Mouse (Mus musculus): ENCODE results near the gene Slc25a48. TPM values are rescaled to one million over a fixed set of nuclear protein-coding genes. Genes with fewer than 3 reads are reported as not detected.

Gene Slc25a48
- polyA plus RNA-seq, 1 experiment from 2014 or later: not detected

- no peak overlapping the region for H3K9ac ChIP-seq
- WGBS: 76% methylated on average over 5 of the region's 5 CpGs
- H3K27ac ChIP-seq: no peak overlapping the region
- H3K27me3 ChIP-seq: no peaks in the 10 kb centered on the region
- H3K4me1 ChIP-seq: no peaks in the 10 kb centered on the region
- ATAC-seq: no peak
- no peaks in the 10 kb centered on the region for H3K36me3 ChIP-seq (ENCODE audit: poor library complexity, severe bottlenecking)
- no peak overlapping the region for H3K4me3 ChIP-seq
- no peak overlapping the region for H3K4me2 ChIP-seq
- no peaks in the 10 kb centered on the region for H3K9me3 ChIP-seq (replicated peaks)
Observed at GRCm38 (mm10) chr13:56488012-56488411, 49.9 kb downstream of the Slc25a48 start.

- H3K9ac ChIP-seq: no peak overlapping the region
- no peaks in the 10 kb centered on the region for H3K4me1 ChIP-seq
- 14% methylated on average over 3 of the region's 3 CpGs for WGBS
- no peaks in the 10 kb centered on the region for H3K36me3 ChIP-seq (ENCODE audit: poor library complexity, severe bottlenecking)
- H3K27me3 ChIP-seq: no peaks in the 10 kb centered on the region
- no peak overlapping the region for H3K4me2 ChIP-seq
- no peak for ATAC-seq
- no peak overlapping the region; the same call in 1 of the 2 replicates for H3K27ac ChIP-seq
- H3K9me3 ChIP-seq (replicated peaks): no peaks in the 10 kb centered on the region
- no peak overlapping the region for H3K4me3 ChIP-seq
Observed at GRCm38 (mm10) chr13:56494440-56494839, 56.3 kb downstream of the Slc25a48 start.

GRCm38 (mm10) chr13:56500132-56500531 is 62.0 kb downstream of the Slc25a48 start:
- H3K27ac ChIP-seq: no peak overlapping the region
- H3K4me2 ChIP-seq: no peak overlapping the region
- no peak overlapping the region for H3K4me3 ChIP-seq
- H3K27me3 ChIP-seq: no peaks in the 10 kb centered on the region
- no peak overlapping the region for H3K9ac ChIP-seq
- H3K36me3 ChIP-seq (ENCODE audit: poor library complexity, severe bottlenecking): no peaks in the 10 kb centered on the region
- no peaks in the 10 kb centered on the region for H3K9me3 ChIP-seq (replicated peaks)
- WGBS: 85% methylated on average over 3 of the region's 3 CpGs
- no peak for ATAC-seq
- H3K4me1 ChIP-seq: no peaks in the 10 kb centered on the region

- H3K36me3 ChIP-seq (ENCODE audit: poor library complexity, severe bottlenecking): no peaks in the 10 kb centered on the region
- WGBS: 90% methylated on average over 8 of the region's 8 CpGs
- H3K27me3 ChIP-seq: no peaks in the 10 kb centered on the region
- H3K9me3 ChIP-seq (replicated peaks): no peaks in the 10 kb centered on the region
- no peak for ATAC-seq
- no peaks in the 10 kb centered on the region for H3K4me1 ChIP-seq
- no peak overlapping the region for H3K27ac ChIP-seq
- H3K4me3 ChIP-seq: no peak overlapping the region
- H3K4me2 ChIP-seq: no peak overlapping the region
- no peak overlapping the region for H3K9ac ChIP-seq
Observed at GRCm38 (mm10) chr13:56500636-56501035, 62.5 kb downstream of the Slc25a48 start.

- Histone ChIP-seq H3K4me3 (no peak overlapping the region), H3K9me3 (replicated peaks) (no peaks in the 10 kb centered on the region), H3K4me1 (no peaks in the 10 kb centered on the region), H3K4me2 (no peak overlapping the region), H3K27me3 (no peaks in the 10 kb centered on the region), H3K36me3 (ENCODE audit: poor library complexity, severe bottlenecking) (no peaks in the 10 kb centered on the region), H3K27ac (no peak overlapping the region), H3K9ac (no peak overlapping the region)
- no peak for ATAC-seq
- 73% methylated on average over 6 of the region's 6 CpGs for WGBS
Observed at GRCm38 (mm10) chr13:56501866-56502420, 63.8 kb downstream of the Slc25a48 start.

- no peaks in the 10 kb centered on the region for H3K36me3 ChIP-seq (ENCODE audit: poor library complexity, severe bottlenecking)
- H3K9ac ChIP-seq: no peak overlapping the region
- H3K9me3 ChIP-seq (replicated peaks): 0 out of 2 replicates have a peak, but pooled peaks cover 3% of the 10 kb centered on the region
- no peak for ATAC-seq
- no peaks in the 10 kb centered on the region for H3K4me1 ChIP-seq
- 82% methylated on average over 6 of the region's 6 CpGs for WGBS
- H3K4me2 ChIP-seq: no peak overlapping the region
- H3K4me3 ChIP-seq: no peak overlapping the region
- H3K27ac ChIP-seq: no peak overlapping the region
- H3K27me3 ChIP-seq: no peaks in the 10 kb centered on the region
Observed at GRCm38 (mm10) chr13:56506871-56507496, 68.8 kb downstream of the Slc25a48 start.

- ATAC-seq: no peak
- H3K27me3 ChIP-seq: no peaks in the 10 kb centered on the region
Observed at GRCm38 (mm10) chr13:56509796-56510195, 71.6 kb downstream of the Slc25a48 start.

GRCm38 (mm10) chr13:56513595-56513994 is 75.4 kb downstream of the Slc25a48 start:
- H3K36me3 ChIP-seq (ENCODE audit: poor library complexity, severe bottlenecking): no peaks in the 10 kb centered on the region
- ATAC-seq: no peak
- H3K9me3 ChIP-seq (replicated peaks): no peaks in the 10 kb centered on the region
- no peak overlapping the region for H3K9ac ChIP-seq
- H3K27ac ChIP-seq: no peak overlapping the region
- H3K27me3 ChIP-seq: no peaks in the 10 kb centered on the region
- no peak overlapping the region for H3K4me2 ChIP-seq
- H3K4me1 ChIP-seq: peaks cover 4% of the 10 kb centered on the region; the same call in 1 of the 2 replicates
- no peak overlapping the region for H3K4me3 ChIP-seq

More at GRCm38 (mm10) chr13:56509796-56510195, 71.6 kb downstream of the Slc25a48 start:
- Histone ChIP-seq H3K4me3 (no peak overlapping the region), H3K27ac (no peak overlapping the region), H3K36me3 (ENCODE audit: poor library complexity, severe bottlenecking) (no peaks in the 10 kb centered on the region), H3K9ac (no peak overlapping the region), H3K9me3 (replicated peaks) (0 out of 2 replicates have a peak, but pooled peaks cover 3% of the 10 kb centered on the region), H3K4me1 (no peaks in the 10 kb centered on the region), H3K4me2 (no peak overlapping the region)
- WGBS: 89% methylated on average over 2 of the region's 2 CpGs

- no peak overlapping the region for H3K9ac ChIP-seq
- no peaks in the 10 kb centered on the region for H3K9me3 ChIP-seq (replicated peaks)
- H3K27ac ChIP-seq: no peak overlapping the region
- WGBS: 28% methylated on average over 4 of the region's 4 CpGs
- no peaks in the 10 kb centered on the region for H3K27me3 ChIP-seq
- ATAC-seq: no peak
- H3K4me3 ChIP-seq: no peak overlapping the region
- H3K4me1 ChIP-seq: peaks cover 4% of the 10 kb centered on the region; the same call in 1 of the 2 replicates
- H3K36me3 ChIP-seq (ENCODE audit: poor library complexity, severe bottlenecking): no peaks in the 10 kb centered on the region
- H3K4me2 ChIP-seq: no peak overlapping the region
Observed at GRCm38 (mm10) chr13:56516311-56516710, 78.2 kb downstream of the Slc25a48 start.

GRCm38 (mm10) chr13:56516816-56517215 is 78.7 kb downstream of the Slc25a48 start:
- no peaks in the 10 kb centered on the region for H3K36me3 ChIP-seq (ENCODE audit: poor library complexity, severe bottlenecking)
- no peaks in the 10 kb centered on the region for H3K9me3 ChIP-seq (replicated peaks)
- no peak overlapping the region for H3K9ac ChIP-seq
- ATAC-seq: no peak
- 7% methylated on average over 7 of the region's 7 CpGs for WGBS
- H3K27ac ChIP-seq: no peak overlapping the region
- no peaks in the 10 kb centered on the region for H3K27me3 ChIP-seq
- no peak overlapping the region for H3K4me3 ChIP-seq
- H3K4me1 ChIP-seq: peaks cover 4% of the 10 kb centered on the region; the same call in 1 of the 2 replicates
- H3K4me2 ChIP-seq: no peak overlapping the region

GRCm38 (mm10) chr13:56522081-56522820 is 84.1 kb downstream of the Slc25a48 start, which contains the start of gene Fbxl21:
Gene Fbxl21 (plus strand): TSS chr13:56522472.
- no peak within 1 kb of the TSS for H3K27ac ChIP-seq
- H3K4me3 ChIP-seq: peak within 1 kb of the TSS; percentile 69
- H3K9me3 ChIP-seq (replicated peaks): no peaks in the 10 kb centered on the region
- peak within 1 kb of the TSS; percentile 85 for H3K4me2 ChIP-seq
- H3K36me3 ChIP-seq (ENCODE audit: poor library complexity, severe bottlenecking): no peaks in the 10 kb centered on the region
- H3K9ac ChIP-seq: peak within 1 kb of the TSS; percentile 69
- under 1% methylated on average over 56 of the region's 56 CpGs for WGBS
- peak; percentile 99 for ATAC-seq
- peaks cover 5% of the 10 kb centered on the region for H3K4me1 ChIP-seq
- no peaks in the 10 kb centered on the region for H3K27me3 ChIP-seq

- H3K27ac ChIP-seq: no peak overlapping the region
- H3K4me2 ChIP-seq: peak overlapping the region; percentile 85
- H3K36me3 ChIP-seq (ENCODE audit: poor library complexity, severe bottlenecking): no peaks in the 10 kb centered on the region
- peak overlapping the region; percentile 69 for H3K9ac ChIP-seq
- no peaks in the 10 kb centered on the region for H3K27me3 ChIP-seq
- no peak; the same call in 1 of the 2 replicates for ATAC-seq
- H3K4me1 ChIP-seq: peaks cover 5% of the 10 kb centered on the region
- H3K9me3 ChIP-seq (replicated peaks): no peaks in the 10 kb centered on the region
- 7% methylated on average over 8 of the region's 8 CpGs for WGBS
- peak overlapping the region; percentile 69 for H3K4me3 ChIP-seq
Observed at GRCm38 (mm10) chr13:56522821-56523167, 84.6 kb downstream of the Slc25a48 start.
